Mouse (Mus musculus) heart, postnatal 0 days (tissue): ENCODE data around the gene Fhit. TPM values are rescaled to one million over a fixed set of nuclear protein-coding genes. Genes with fewer than 3 reads are reported as not detected.

Source experiments
- ATAC-seq: fragments of 200-750 bp; cut with Nextera tagmentation; 2 replicates; pipeline ENCODE4 v1.8.0; 2017; ENCODE audit warnings: low read depth, moderate number of reproducible peaks, moderate library complexity; ENCODE audit not compliant: insufficient read depth
- DNase-seq: peaks from one replicate; pipeline ENCODE4 v3.0.0-alpha.2; 2016; ENCODE audit warnings: low spot score
- H3K27ac ChIP-seq: fragments of 300-500 bp; sonication (generic); 2 replicates; pipeline ENCODE4 v1.5.1; 2014; ENCODE audit warnings: low read depth, mild to moderate bottlenecking
- H3K27me3 ChIP-seq: fragments of 300-500 bp; sonication (generic); 2 replicates; pipeline ENCODE4 v1.6.1; 2014; ENCODE audit warnings: low read length, mixed read lengths; ENCODE audit not compliant: control insufficient read depth, insufficient read depth
- H3K36me3 ChIP-seq: fragments of 300-500 bp; sonication (generic); replicated peaks from 2 replicates; pipeline ENCODE4 v1.6.1; 2014; ENCODE audit warnings: low read length, mixed read lengths; ENCODE audit not compliant: control insufficient read depth, insufficient read depth
- H3K4me1 ChIP-seq: fragments of 300-500 bp; sonication (generic); 2 replicates; pipeline ENCODE4 v1.6.1; 2014; ENCODE audit warnings: antibody characterized with exemption; ENCODE audit not compliant: control insufficient read depth, insufficient read depth
- H3K4me2 ChIP-seq: fragments of 300-500 bp; sonication (generic); 2 replicates; pipeline ENCODE4 v1.6.1; 2014; ENCODE audit warnings: low read depth, mild to moderate bottlenecking, low read length, moderate library complexity
- H3K4me3 ChIP-seq: fragments of 300-500 bp; sonication (generic); 2 replicates; pipeline ENCODE4 v1.5.1; 2014; ENCODE audit warnings: low read depth, low read length
- H3K9ac ChIP-seq: fragments of 300-500 bp; sonication (generic); replicated peaks from 2 replicates; pipeline ENCODE4 v1.6.1; 2014; ENCODE audit warnings: low read depth, low read length, mixed read lengths
- H3K9me3 ChIP-seq: fragments of 300-500 bp; sonication (generic); replicated peaks from 2 replicates; pipeline ENCODE4 v1.6.1; 2016; ENCODE audit warnings: low read length; ENCODE audit not compliant: control insufficient read depth
- CTCF ChIP-seq: IDR thresholded peaks from 2 replicates; pipeline ENCODE4 v1.5.1; 2016; ENCODE audit warnings: antibody characterized with exemption, control low read depth, low read depth
- EP300 ChIP-seq: IDR thresholded peaks from 2 replicates; pipeline ENCODE4 v1.6.1; 2016; ENCODE audit warnings: antibody characterized with exemption, low read depth
- WGBS: fragments of 180-500 bp; shearing (Covaris S2); extraction: QIAGEN DNeasy Blood & Tissue Kit; methylation state at CpG from one replicate; pipeline ENCODE4 v1.1.7; 2014; 5-methylcytosine and 5-hydroxymethylcytosine counted together
- polyA plus RNA-seq: library from polyadenylated mRNA; unstranded; fragments of >200 nt; fragmentation: Nextera tagmentation; extraction: Ambion mirVana; gene quantifications from 2 replicates; pipeline ENCODE4 v1.2.1, GENCODE M21; 2015
- total RNA-seq: library from RNA; depleted of rRNA; stranded (reverse); fragments of >200 nt; gene quantifications from 2 replicates; pipeline ENCODE4 v1.2.3, GENCODE M21; 2014; ENCODE audit warnings: low replicate concordance

The Fhit gene
- total and polyA plus RNA-seq, 2 experiments from 2014 or later, result 4.1 to 5.2 TPM

GRCm38 (mm10) chr14:10712522-10712881 is 449.3 kb downstream of the Fhit start:
- H3K27ac ChIP-seq, result no peak overlapping the region
- no peak for ATAC-seq
- TF ChIP-seq EP300, result no peak
- TF ChIP-seq CTCF, result no peak
- no peak overlapping the region for H3K4me2 ChIP-seq
- H3K4me1 ChIP-seq, result no peaks in the 10 kb centered on the region
- H3K9me3 ChIP-seq, result no peaks in the 10 kb centered on the region
- WGBS, result 87% methylated on average over 7 of the region's 7 CpGs
- H3K27me3 ChIP-seq, result no peaks in the 10 kb centered on the region
- H3K9ac ChIP-seq, result no peak overlapping the region
- no peaks in the 10 kb centered on the region for H3K36me3 ChIP-seq
- H3K4me3 ChIP-seq, result no peak overlapping the region
- no peak for DNase-seq

DNA sequence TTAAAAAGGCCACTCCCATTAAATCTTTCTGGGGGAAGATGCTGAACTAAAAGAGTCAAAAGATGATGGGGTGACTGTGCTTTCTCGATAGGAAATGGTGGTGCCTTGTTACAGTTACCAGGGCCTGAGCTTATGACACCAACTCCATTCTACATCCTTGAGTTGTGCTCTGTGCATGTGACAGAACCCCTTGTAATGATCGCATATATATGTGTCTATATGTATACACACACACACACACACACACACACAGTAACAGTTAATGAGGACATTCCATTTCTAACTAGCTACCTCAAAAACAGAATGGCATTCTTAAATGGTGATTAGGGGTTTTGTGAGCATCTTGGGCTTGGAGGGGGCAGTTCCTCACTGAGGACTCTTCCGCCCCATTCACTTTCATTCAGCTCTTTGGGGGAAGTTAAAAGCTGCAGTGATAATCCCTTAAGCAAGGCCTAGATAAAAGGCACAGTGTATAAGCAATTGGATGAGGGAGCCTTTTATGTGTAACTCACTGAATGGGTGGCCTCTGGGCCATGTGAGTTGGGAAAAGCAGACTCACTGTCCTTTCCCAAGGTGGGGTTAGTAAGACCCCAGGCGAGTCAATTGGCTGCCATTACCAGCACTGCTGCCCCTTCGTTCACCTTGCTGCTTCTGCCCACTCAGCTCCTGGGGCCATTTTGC is 449.9 kb downstream of the Fhit start:
- no peaks in the 10 kb centered on the region for H3K9me3 ChIP-seq
- ATAC-seq, result no peak
- H3K4me3 ChIP-seq, result no peak overlapping the region
- no peak overlapping the region for H3K27ac ChIP-seq
- TF ChIP-seq EP300, result no peak
- no peak for TF ChIP-seq CTCF
- H3K4me1 ChIP-seq, result no peaks in the 10 kb centered on the region
- H3K4me2 ChIP-seq, result no peak overlapping the region
- no peaks in the 10 kb centered on the region for H3K36me3 ChIP-seq
- no peak overlapping the region for H3K9ac ChIP-seq
- no peaks in the 10 kb centered on the region for H3K27me3 ChIP-seq
- WGBS, result 91% methylated on average over 5 of the region's 5 CpGs
- no peak for DNase-seq

- DNase-seq (no peak), ATAC-seq (no peak)
- Histone ChIP-seq H3K4me3 (no peak overlapping the region), H3K9ac (no peak overlapping the region), H3K36me3 (no peaks in the 10 kb centered on the region), H3K4me2 (no peak overlapping the region), H3K4me1 (no peaks in the 10 kb centered on the region), H3K27ac (no peak overlapping the region), H3K9me3 (no peaks in the 10 kb centered on the region), H3K27me3 (no peaks in the 10 kb centered on the region)
- TF ChIP-seq CTCF (no peak), EP300 (no peak)
- WGBS, result 89% methylated on average over 12 of the region's 12 CpGs
Measured at GRCm38 (mm10) chr14:10710796-10711311, 451.0 kb downstream of the Fhit start.

DNA sequence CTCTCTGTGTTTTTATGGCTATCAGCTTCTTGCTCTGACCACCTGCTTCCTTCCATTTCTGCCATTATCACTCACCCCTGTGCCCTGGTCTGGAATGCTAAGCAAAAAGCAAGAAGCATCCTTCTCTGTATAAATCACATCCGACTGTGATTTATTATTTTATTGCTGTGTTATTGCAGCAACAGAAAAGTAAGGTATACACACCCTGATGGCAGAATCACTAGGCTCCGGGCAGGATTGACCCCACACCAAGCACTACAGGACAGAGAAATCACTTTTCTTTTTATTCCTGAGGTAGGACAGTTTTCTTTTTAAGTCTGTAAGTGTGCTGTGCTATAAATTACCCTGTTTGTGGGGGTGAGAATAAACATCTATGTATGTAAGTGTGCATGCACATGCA is 460.1 kb downstream of the Fhit start:
- TF ChIP-seq CTCF (no peak), EP300 (no peak)
- Histone ChIP-seq H3K4me2 (no peak overlapping the region), H3K27me3 (no peaks in the 10 kb centered on the region), H3K4me3 (no peak overlapping the region), H3K4me1 (no peaks in the 10 kb centered on the region), H3K36me3 (no peaks in the 10 kb centered on the region), H3K9me3 (no peaks in the 10 kb centered on the region), H3K9ac (no peak overlapping the region), H3K27ac (no peak overlapping the region)
- DNase-seq (no peak), ATAC-seq (no peak)
- WGBS, result 68% methylated on average over 2 of the region's 2 CpGs

- Histone ChIP-seq H3K9me3 (no peaks in the 10 kb centered on the region), H3K4me3 (no peak overlapping the region), H3K27ac (no peak overlapping the region), H3K9ac (no peak overlapping the region), H3K4me1 (no peaks in the 10 kb centered on the region; the same call in 1 of the 2 replicates), H3K27me3 (no peaks in the 10 kb centered on the region), H3K4me2 (no peak overlapping the region), H3K36me3 (no peaks in the 10 kb centered on the region)
- ATAC-seq, result no peak
- 69% methylated on average over 4 of the region's 4 CpGs for WGBS
- DNase-seq, result no peak
- TF ChIP-seq EP300, result no peak
- no peak for TF ChIP-seq CTCF
Measured at GRCm38 (mm10) chr14:10680041-10680440, 481.8 kb downstream of the Fhit start.

- no peak overlapping the region for H3K4me2 ChIP-seq
- DNase-seq (no peak), ATAC-seq (no peak)
- TF ChIP-seq CTCF (no peak), EP300 (no peak)
- no peaks in the 10 kb centered on the region; the same call in 1 of the 2 replicates for H3K4me1 ChIP-seq
- H3K9me3 ChIP-seq, result no peaks in the 10 kb centered on the region
- no peak overlapping the region for H3K9ac ChIP-seq
- no peaks in the 10 kb centered on the region for H3K36me3 ChIP-seq
- H3K4me3 ChIP-seq, result no peak overlapping the region
- no peak overlapping the region for H3K27ac ChIP-seq
- no peaks in the 10 kb centered on the region for H3K27me3 ChIP-seq
Measured at GRCm38 (mm10) chr14:10679638-10680037, 482.2 kb downstream of the Fhit start.
